Mouse (Mus musculus): ENCODE measurements at regions not wholly inside any gene's neighbourhood (a gene's known extent, or its start where the extent isn't known, plus 50 kb on each side); places are given as distances from the start of the nearest gene placed in this dataset.
A peak's percentile ranks its signal among the peaks of the same experiment; 100 is the strongest.
"Not testable (repeated sequence)": the region's sequence is repeated elsewhere in the genome, so short reads cannot be mapped to it uniquely, and the experiment has no call there.

GRCm38 (mm10) chr1:16904690-16905089 is 811.6 kb upstream of the 4930444P10Rik start:
- DNase-seq (ENCODE audit: low read depth, low spot score) = no peak

GRCm38 (mm10) chr1:16868383-16868782 is 775.3 kb upstream of the 4930444P10Rik start:
- H3K4me3 ChIP-seq (ENCODE audit: insufficient read depth in 1 of 2, low read depth in 1 of 2, low read length in 2 of 2, poor library complexity in 1 of 2, severe bottlenecking in 1 of 2); H3K27ac ChIP-seq (ENCODE audit: insufficient read depth, low read depth, low read length, poor library complexity, severe bottlenecking); H3K9me3 ChIP-seq (ENCODE audit: control insufficient read depth, insufficient read depth, low read depth, low read length); H3K36me3 ChIP-seq (ENCODE audit: control insufficient read depth, insufficient read depth, low read length, poor library complexity, severe bottlenecking); DNase-seq (ENCODE audit: low read depth, low spot score); H3K9ac ChIP-seq (ENCODE audit: insufficient read depth, low read depth, low read length, poor library complexity, severe bottlenecking); in situ Hi-C loops (cut with MboI; ENCODE audit: low sequenced_read_pairs in 2 of 2, unreplicated experiment in 2 of 2); H3K4me1 ChIP-seq (ENCODE audit: control insufficient read depth in 2 of 2, insufficient read depth in 2 of 2, low read length in 2 of 2, poor library complexity in 1 of 2): not testable (repeated sequence)

More at GRCm38 (mm10) chr1:16904690-16905089, 811.6 kb upstream of the 4930444P10Rik start:
- Histone ChIP-seq H3K4me3 (ENCODE audit: insufficient read depth in 1 of 2, low read depth in 1 of 2, low read length in 2 of 2, poor library complexity in 1 of 2, severe bottlenecking in 1 of 2) (no peak overlapping the region), H3K36me3 (ENCODE audit: control insufficient read depth, insufficient read depth, low read length, poor library complexity, severe bottlenecking) (no peaks in the 10 kb centered on the region), H3K4me1 (ENCODE audit: control insufficient read depth in 2 of 2, insufficient read depth in 2 of 2, low read length in 2 of 2, poor library complexity in 1 of 2) (no peaks in the 10 kb centered on the region), H3K9ac (ENCODE audit: insufficient read depth, low read depth, low read length, poor library complexity, severe bottlenecking) (no peak overlapping the region), H3K9me3 (ENCODE audit: control insufficient read depth, insufficient read depth, low read depth, low read length) (no peaks in the 10 kb centered on the region), H3K27ac (ENCODE audit: insufficient read depth, low read depth, low read length, poor library complexity, severe bottlenecking) (no peak overlapping the region)
- in situ Hi-C loops (cut with MboI; ENCODE audit: low sequenced_read_pairs in 2 of 2, unreplicated experiment in 2 of 2) = no loop called here
- no peak for TF ChIP-seq CHD2 (IDR thresholded peaks at IDR 0.05; ENCODE audit: low read depth, low read length)
- no peak for TF ChIP-seq HCFC1 (IDR thresholded peaks at IDR 0.05; ENCODE audit: borderline replicate concordance, insufficient read depth, low read length)
- TF ChIP-seq ZNF384 (IDR thresholded peaks at IDR 0.05; ENCODE audit: low read depth, low read length) = no peak
- no peak for TF ChIP-seq MAFK (IDR thresholded peaks at IDR 0.05; ENCODE audit: insufficient read depth, low read depth, low read length)
- no peak for TF ChIP-seq ZC3H11A (IDR thresholded peaks at IDR 0.05; ENCODE audit: borderline replicate concordance, low read depth, low read length)

GRCm38 (mm10) chr1:16867086-16867835 is 774.1 kb upstream of the 4930444P10Rik start:
- H3K9ac ChIP-seq (ENCODE audit: insufficient read depth, low read depth, low read length, poor library complexity, severe bottlenecking); H3K27ac ChIP-seq (ENCODE audit: insufficient read depth, low read depth, low read length, poor library complexity, severe bottlenecking); H3K9me3 ChIP-seq (ENCODE audit: control insufficient read depth, insufficient read depth, low read depth, low read length); H3K4me1 ChIP-seq (ENCODE audit: control insufficient read depth in 2 of 2, insufficient read depth in 2 of 2, low read length in 2 of 2, poor library complexity in 1 of 2); in situ Hi-C loops (cut with MboI; ENCODE audit: low sequenced_read_pairs in 2 of 2, unreplicated experiment in 2 of 2); DNase-seq (ENCODE audit: low read depth, low spot score); H3K4me3 ChIP-seq (ENCODE audit: insufficient read depth in 1 of 2, low read depth in 1 of 2, low read length in 2 of 2, poor library complexity in 1 of 2, severe bottlenecking in 1 of 2); H3K36me3 ChIP-seq (ENCODE audit: control insufficient read depth, insufficient read depth, low read length, poor library complexity, severe bottlenecking): not testable (repeated sequence)

- in situ Hi-C loops (cut with MboI; ENCODE audit: low sequenced_read_pairs in 2 of 2, unreplicated experiment in 2 of 2) = no loop called here
- Histone ChIP-seq H3K27ac (ENCODE audit: insufficient read depth, low read depth, low read length, poor library complexity, severe bottlenecking) (no peak overlapping the region), H3K4me3 (ENCODE audit: insufficient read depth in 1 of 2, low read depth in 1 of 2, low read length in 2 of 2, poor library complexity in 1 of 2, severe bottlenecking in 1 of 2) (no peak overlapping the region), H3K9me3 (ENCODE audit: control insufficient read depth, insufficient read depth, low read depth, low read length) (no peaks in the 10 kb centered on the region), H3K36me3 (ENCODE audit: control insufficient read depth, insufficient read depth, low read length, poor library complexity, severe bottlenecking) (no peaks in the 10 kb centered on the region), H3K9ac (ENCODE audit: insufficient read depth, low read depth, low read length, poor library complexity, severe bottlenecking) (no peak overlapping the region), H3K4me1 (ENCODE audit: control insufficient read depth in 2 of 2, insufficient read depth in 2 of 2, low read length in 2 of 2, poor library complexity in 1 of 2) (no peaks in the 10 kb centered on the region)
- no peak for DNase-seq (ENCODE audit: low read depth, low spot score)
- no peak for TF ChIP-seq ZNF384 (IDR thresholded peaks at IDR 0.05; ENCODE audit: low read depth, low read length)
- no peak for TF ChIP-seq HCFC1 (IDR thresholded peaks at IDR 0.05; ENCODE audit: borderline replicate concordance, insufficient read depth, low read length)
- no peak for TF ChIP-seq ZC3H11A (IDR thresholded peaks at IDR 0.05; ENCODE audit: borderline replicate concordance, low read depth, low read length)
Measured at GRCm38 (mm10) chr1:16837111-16837510, 744.0 kb upstream of the 4930444P10Rik start.

- not testable (repeated sequence) for H3K9me3 ChIP-seq (ENCODE audit: control insufficient read depth, insufficient read depth, low read depth, low read length); H3K4me3 ChIP-seq (ENCODE audit: insufficient read depth in 1 of 2, low read depth in 1 of 2, low read length in 2 of 2, poor library complexity in 1 of 2, severe bottlenecking in 1 of 2); H3K36me3 ChIP-seq (ENCODE audit: control insufficient read depth, insufficient read depth, low read length, poor library complexity, severe bottlenecking); H3K4me1 ChIP-seq (ENCODE audit: control insufficient read depth in 2 of 2, insufficient read depth in 2 of 2, low read length in 2 of 2, poor library complexity in 1 of 2); H3K9ac ChIP-seq (ENCODE audit: insufficient read depth, low read depth, low read length, poor library complexity, severe bottlenecking)
- in situ Hi-C loops (cut with MboI; ENCODE audit: low sequenced_read_pairs in 2 of 2, unreplicated experiment in 2 of 2) = loop anchor here in 1 of 2 experiments (25.0 kb wide), 1 partner anchor 288 kb away; no protein-coding TSS in a partner anchor
- DNase-seq (ENCODE audit: low read depth, low spot score) = peak; percentile 64
- peak overlapping the region; percentile 96 for H3K27ac ChIP-seq (ENCODE audit: insufficient read depth, low read depth, low read length, poor library complexity, severe bottlenecking)
Measured at GRCm38 (mm10) chr1:16824709-16825108, 731.6 kb upstream of the 4930444P10Rik start.

Data from ES-E14 (cell line).